Mouse (Mus musculus) thymus, postnatal 0 days (tissue): ENCODE data around the gene Cdh15. TPM values are rescaled to one million over a fixed set of nuclear protein-coding genes. Genes with fewer than 3 reads are reported as not detected.

Experiments used
- DNase-seq: peaks from one replicate; pipeline ENCODE4 v3.0.0-alpha.2; 2015; ENCODE audit warnings: low spot score
- polyA plus RNA-seq: library from polyadenylated mRNA; unstranded; fragments of >200 nt; fragmentation: Nextera tagmentation; extraction: Ambion mirVana; gene quantifications from 2 replicates; pipeline ENCODE4 v1.2.1, GENCODE M21; 2015

Cdh15 gene
- polyA plus RNA-seq, 1 experiment from 2014 or later = 0.36 TPM

- DNase-seq = no peak
These were observed 35.9 kb downstream of the Cdh15 start for GRCm38 (mm10) chr8:122883671-122884070.

GRCm38 (mm10) chr8:122891440-122891839, 43.7 kb downstream of the Cdh15 start:
- DNase-seq = peak; percentile 21

- DNase-seq = no peak
These were observed 45.7 kb downstream of the Cdh15 start for GRCm38 (mm10) chr8:122893451-122893850.

- no peak for DNase-seq
These were observed 48.6 kb downstream of the Cdh15 start for GRCm38 (mm10) chr8:122896317-122896716.

GRCm38 (mm10) chr8:122897200-122897599, 49.4 kb downstream of the Cdh15 start:
- DNase-seq = no peak

GRCm38 (mm10) chr8:122898018-122898417, 50.3 kb downstream of the Cdh15 start:
- DNase-seq = no peak

GRCm38 (mm10) chr8:122898473-122898872, 50.7 kb downstream of the Cdh15 start:
- DNase-seq = no peak

- DNase-seq = no peak
These were observed 51.3 kb downstream of the Cdh15 start for GRCm38 (mm10) chr8:122899085-122899484.

- DNase-seq = no peak
These were observed 53.7 kb downstream of the Cdh15 start for GRCm38 (mm10) chr8:122901476-122901875.

- no peak for DNase-seq
These were observed 54.2 kb downstream of the Cdh15 start for GRCm38 (mm10) chr8:122901892-122902515.

- no peak for DNase-seq
These were observed 54.8 kb downstream of the Cdh15 start for GRCm38 (mm10) chr8:122902581-122902980.

- DNase-seq = no peak
These were observed 55.2 kb downstream of the Cdh15 start for GRCm38 (mm10) chr8:122903002-122903401.

GRCm38 (mm10) chr8:122904496-122904895, 56.7 kb downstream of the Cdh15 start:
- no peak for DNase-seq

- DNase-seq = no peak
These were observed 57.6 kb downstream of the Cdh15 start for GRCm38 (mm10) chr8:122905346-122905745.

- DNase-seq = peak; percentile 89
These were observed 58.8 kb downstream of the Cdh15 start for GRCm38 (mm10) chr8:122906463-122907021.

- peak; percentile 36 for DNase-seq
These were observed 64.4 kb downstream of the Cdh15 start for GRCm38 (mm10) chr8:122912150-122912549.

GRCm38 (mm10) chr8:122912871-122913270, 65.1 kb downstream of the Cdh15 start:
- DNase-seq = no peak

GRCm38 (mm10) chr8:122916766-122917165, 69.0 kb downstream of the Cdh15 start:
- peak; percentile 29 for DNase-seq

Other genes with a start within 250 kb of the Cdh15 start
- 10.5 and 11.7 TPM in 2 replicates for gene Galns, start 236.5 kb upstream of the Cdh15 start, polyA plus RNA-seq
- gene Trappc2l, start 236.3 kb upstream of the Cdh15 start, polyA plus RNA-seq = 52.9 and 56.9 TPM in 2 replicates
- 0.36 and 0.43 TPM in 2 replicates for gene Pabpn1l, start 225.2 kb upstream of the Cdh15 start, polyA plus RNA-seq
- 15.2 and 16.7 TPM in 2 replicates for gene Cbfa2t3, start 148.9 kb upstream of the Cdh15 start, polyA plus RNA-seq
- 13.8 and 14.0 TPM in 2 replicates for gene Acsf3, start 72.5 kb upstream of the Cdh15 start, polyA plus RNA-seq
- gene Ankrd11, start 194.3 kb downstream of the Cdh15 start, polyA plus RNA-seq = 51.4 and 78.6 TPM in 2 replicates
- gene Spg7, start 215.0 kb downstream of the Cdh15 start, polyA plus RNA-seq = 48.2 and 49.5 TPM in 2 replicates